Comparison of ENCODE assay signal across 8 mouse cellular contexts in the genomic region with DNA sequence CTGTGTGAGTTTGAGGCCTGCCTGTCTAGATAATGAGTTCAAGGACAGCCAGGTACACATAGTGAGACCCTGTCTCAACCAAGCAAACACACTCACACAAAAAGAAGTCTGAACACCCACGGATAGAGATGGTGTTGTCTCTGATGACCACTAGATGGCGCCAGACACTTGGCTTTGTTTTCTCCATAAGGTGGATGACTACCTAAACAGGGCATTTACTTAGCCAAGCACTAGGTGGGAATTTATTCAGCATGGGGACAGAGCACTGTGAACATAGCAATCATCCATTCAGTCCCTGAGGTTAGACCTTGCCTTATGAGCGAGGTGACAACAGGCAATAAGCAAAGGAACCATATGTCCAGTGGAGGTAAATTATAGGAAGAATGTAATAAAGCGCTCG. TPM values are rescaled to one million over a fixed set of nuclear protein-coding genes. Genes with fewer than 3 reads are reported as not detected.
DNase-seq lines count a peak whose midpoint lies in the region; ATAC-seq and TF ChIP-seq lines count a peak whose summit lies in the region.

No protein-coding gene starts in this region.

- no peaks in the 10 kb centered on the region for H3K9me3 ChIP-seq in kidney, embryonic 16.5 days (ENCODE audit: low read length)
- no peaks in the 10 kb centered on the region for H3K9me3 ChIP-seq in ES-E14 (ENCODE audit: control insufficient read depth, insufficient read depth, low read depth, low read length)
- no peaks in the 10 kb centered on the region for H3K9me3 ChIP-seq in forebrain, embryonic 14.5 days (replicated peaks; ENCODE audit: control insufficient read depth, low read length)
- no peaks in the 10 kb centered on the region for H3K9me3 ChIP-seq in limb, embryonic 10.5 days (replicated peaks)

- H3K4me3 ChIP-seq in kidney, embryonic 16.5 days (ENCODE audit: low read length): no peak overlapping the region
- H3K4me3 ChIP-seq in ES-E14 (ENCODE audit: insufficient read depth in 1 of 2, low read depth in 1 of 2, low read length in 2 of 2, poor library complexity in 1 of 2, severe bottlenecking in 1 of 2): no peak overlapping the region
- no peak overlapping the region for H3K4me3 ChIP-seq in forebrain, embryonic 14.5 days (ENCODE audit: low read depth, low read length)
- no peak overlapping the region for H3K4me3 ChIP-seq in limb, embryonic 10.5 days

- WGBS in kidney, embryonic 16.5 days: 48% methylated on average over 5 of the region's 5 CpGs
- 51% methylated on average over 5 of the region's 5 CpGs for WGBS in forebrain, embryonic 14.5 days
- 47% methylated on average over 5 of the region's 5 CpGs for WGBS in limb, embryonic 10.5 days

- no peak for ATAC-seq in kidney, embryonic 16.5 days (ENCODE audit: low FRiP score, low TSS enrichment)
- peak; percentile 60 for ATAC-seq in forebrain, embryonic 14.5 days
- ATAC-seq in monocyte, adult 5-6 weeks (replicated peaks; ENCODE audit: insufficient number of reproducible peaks, low FRiP score, low TSS enrichment, poor library complexity, severe bottlenecking): peak; percentile 36

- H3K4me1 ChIP-seq in kidney, embryonic 16.5 days (ENCODE audit: insufficient read depth, low read length): peaks cover 14% of the 10 kb centered on the region
- peaks cover 0 to 8% of the 10 kb centered on the region in 2 experiments; a peak in 2 of 4 replicates for H3K4me1 ChIP-seq in ES-E14 (ENCODE audit: control insufficient read depth in 2 of 2, insufficient read depth in 2 of 2, low read length in 2 of 2, poor library complexity in 1 of 2)
- H3K4me1 ChIP-seq in forebrain, embryonic 14.5 days (ENCODE audit: control insufficient read depth, insufficient read depth, low read length): 0 out of 2 replicates have a peak, but pooled peaks cover 3% of the 10 kb centered on the region
- H3K4me1 ChIP-seq in limb, embryonic 10.5 days: peaks cover 7% of the 10 kb centered on the region

- DNase-seq in kidney, adult 18-20 months: peak; percentile 61
- DNase-seq in ES-E14 (ENCODE audit: low read depth, low spot score): peak; percentile 79
- peak; percentile 58 for DNase-seq in c-Kit-positive CD71-positive TER-119-negative erythroid progenitor cells, embryonic 14.5 days (ENCODE audit: low read depth)
- DNase-seq in forebrain, embryonic 14.5 days (ENCODE audit: low spot score): peak; percentile 87
- DNase-seq in limb, embryonic 10.5 days (ENCODE audit: low spot score): peak; percentile 74
- DNase-seq in thymus, postnatal 36 days: peak; percentile 30 to 31

- H3K9ac ChIP-seq in kidney, embryonic 16.5 days (replicated peaks; ENCODE audit: low read length): no peak overlapping the region
- no peak overlapping the region for H3K9ac ChIP-seq in ES-E14 (ENCODE audit: insufficient read depth, low read depth, low read length, poor library complexity, severe bottlenecking)
- no peak overlapping the region for H3K9ac ChIP-seq in forebrain, embryonic 14.5 days (ENCODE audit: low read length)

- H3K27me3 ChIP-seq in kidney, embryonic 16.5 days (ENCODE audit: insufficient read depth, low read length): no peaks in the 10 kb centered on the region
- no peaks in the 10 kb centered on the region for H3K27me3 ChIP-seq in forebrain, embryonic 14.5 days (replicated peaks; ENCODE audit: control insufficient read depth, insufficient read depth, low read length)
- H3K27me3 ChIP-seq in limb, embryonic 10.5 days (ENCODE audit: low read depth, poor library complexity, severe bottlenecking): no peaks in the 10 kb centered on the region

- peaks cover 19% of the 10 kb centered on the region for H3K36me3 ChIP-seq in kidney, embryonic 16.5 days (ENCODE audit: insufficient read depth, low read length)
- peaks cover 25% of the 10 kb centered on the region; the same call in 1 of the 2 replicates for H3K36me3 ChIP-seq in ES-E14 (ENCODE audit: control insufficient read depth, insufficient read depth, low read length, poor library complexity, severe bottlenecking)
- peaks cover 29% of the 10 kb centered on the region for H3K36me3 ChIP-seq in forebrain, embryonic 14.5 days (ENCODE audit: control insufficient read depth, insufficient read depth, low read length)
- peaks cover 52% of the 10 kb centered on the region for H3K36me3 ChIP-seq in limb, embryonic 10.5 days

- no peak overlapping the region for H3K27ac ChIP-seq in kidney, embryonic 16.5 days (ENCODE audit: low read length)
- H3K27ac ChIP-seq in ES-E14 (ENCODE audit: insufficient read depth, low read depth, low read length, poor library complexity, severe bottlenecking): no peak overlapping the region
- no peak overlapping the region for H3K27ac ChIP-seq in forebrain, embryonic 14.5 days (ENCODE audit: low read depth, low read length)
- H3K27ac ChIP-seq in limb, embryonic 10.5 days: no peak overlapping the region

- in situ Hi-C loops in ES-E14 (cut with MboI; ENCODE audit: low sequenced_read_pairs in 2 of 2, unreplicated experiment in 2 of 2): no loop called here

- H3K4me2 ChIP-seq in kidney, embryonic 16.5 days (replicated peaks; ENCODE audit: low read depth, low read length): no peak overlapping the region
- H3K4me2 ChIP-seq in forebrain, embryonic 14.5 days (ENCODE audit: low read length): no peak overlapping the region

TF ChIP-seq in ES-E14, 5 proteins besides CTCF, POLR2A, EP300 and RAD21:
- TF ChIP-seq ZNF384 (IDR thresholded peaks at IDR 0.05; ENCODE audit: low read depth, low read length): no peak
- peak; percentile 81; the same call in 1 of the 2 replicates for TF ChIP-seq ZC3H11A (IDR thresholded peaks at IDR 0.05; ENCODE audit: borderline replicate concordance, low read depth, low read length)
- no peak for TF ChIP-seq CHD2 (IDR thresholded peaks at IDR 0.05; ENCODE audit: low read depth, low read length)

RNA-seq across cellular contexts. Expression of gene Cd276, which starts 15.4 kb away (rescaled TPM):
- polyA plus RNA-seq in kidney, embryonic 16.5 days (2015; fragmentation: Nextera tagmentation; extraction: Ambion mirVana): 38.5 and 41.9 TPM in 2 replicates
- total RNA-seq in ES-E14 (2012; rRNA removed): 23.4 and 41.8 TPM in 2 replicates
- polyA plus RNA-seq in forebrain, embryonic 14.5 days (2014; fragmentation: Nextera tagmentation; extraction: Ambion mirVana): 24.6 and 28.8 TPM in 2 replicates
- 57.0 and 64.8 TPM in 2 replicates for polyA plus RNA-seq in limb, embryonic 10.5 days (2016; fragmentation: Nextera tagmentation; extraction: Ambion mirVana)
- 0.29 to 7.2 TPM (median 0.53 TPM) in 3 replicates for total RNA-seq in monocyte, adult 5-6 weeks (2017)

RNA-seq across cellular contexts. Expression of gene Nptn, which starts 42.2 kb away (rescaled TPM):
- polyA plus RNA-seq in kidney, embryonic 16.5 days (2015; fragmentation: Nextera tagmentation; extraction: Ambion mirVana): 135 and 139 TPM in 2 replicates
- total RNA-seq in ES-E14 (2012; rRNA removed): 131 and 165 TPM in 2 replicates
- 144 and 158 TPM in 2 replicates for polyA plus RNA-seq in forebrain, embryonic 14.5 days (2014; fragmentation: Nextera tagmentation; extraction: Ambion mirVana)
- polyA plus RNA-seq in limb, embryonic 10.5 days (2016; fragmentation: Nextera tagmentation; extraction: Ambion mirVana): 50.4 and 50.5 TPM in 2 replicates
- 321 to 443 TPM (median 357 TPM) in 3 replicates for total RNA-seq in monocyte, adult 5-6 weeks (2017)

RNA-seq across cellular contexts. Expression of gene Insyn1, which starts 51.5 kb away (rescaled TPM):
- 1.0 and 1.5 TPM in 2 replicates for polyA plus RNA-seq in kidney, embryonic 16.5 days (2015; fragmentation: Nextera tagmentation; extraction: Ambion mirVana)
- total RNA-seq in ES-E14 (2012; rRNA removed): 4.8 and 5.4 TPM in 2 replicates
- polyA plus RNA-seq in forebrain, embryonic 14.5 days (2014; fragmentation: Nextera tagmentation; extraction: Ambion mirVana): 8.0 and 8.1 TPM in 2 replicates
- 1.2 and 1.3 TPM in 2 replicates for polyA plus RNA-seq in limb, embryonic 10.5 days (2016; fragmentation: Nextera tagmentation; extraction: Ambion mirVana)
- not detected in 3 replicates for total RNA-seq in monocyte, adult 5-6 weeks (2017)

Comparison
In these comparisons a context has a peak if more than half of its experiments do, and no peak if none do; other contexts are left out.
1. DNase-seq: peak in every context shown above with its lines; median percentile 87 in forebrain, embryonic 14.5 days; 79 in ES-E14; 74 in limb, embryonic 10.5 days; 61 in kidney, adult 18-20 months; 58 in c-Kit-positive CD71-positive TER-119-negative erythroid progenitor cells, embryonic 14.5 days; 30 in thymus, postnatal 36 days.